Mouse (Mus musculus) heart, embryonic 10.5 days (tissue): ENCODE data around the gene Pknox2. TPM values are rescaled to one million over a fixed set of nuclear protein-coding genes. Genes with fewer than 3 reads are reported as not detected.

ENCODE experiments used
- DNase-seq: peaks from one replicate; pipeline ENCODE4 v3.0.0-alpha.2; 2017; ENCODE audit warnings: low spot score
- H3K27ac ChIP-seq: fragments of 300-500 bp; sonication (generic); 2 replicates; pipeline ENCODE4 v1.5.1; 2016; ENCODE audit warnings: mild to moderate bottlenecking
- H3K27me3 ChIP-seq: fragments of 300-500 bp; sonication (generic); 2 replicates; pipeline ENCODE4 v1.6.1; 2016; ENCODE audit warnings: mild to moderate bottlenecking; ENCODE audit not compliant: poor library complexity, insufficient read depth, severe bottlenecking
- H3K36me3 ChIP-seq: fragments of 300-500 bp; sonication (generic); 2 replicates; pipeline ENCODE4 v1.6.1; 2016; ENCODE audit warnings: mild to moderate bottlenecking, moderate library complexity
- H3K4me1 ChIP-seq: fragments of 300-500 bp; sonication (generic); 2 replicates; pipeline ENCODE4 v1.6.1; 2016; ENCODE audit warnings: mild to moderate bottlenecking
- H3K4me3 ChIP-seq: fragments of 300-500 bp; sonication (generic); 2 replicates; pipeline ENCODE4 v1.5.1; 2016; ENCODE audit warnings: mild to moderate bottlenecking, moderate library complexity
- H3K9me3 ChIP-seq: fragments of 300-500 bp; sonication (generic); 2 replicates; pipeline ENCODE4 v1.6.1; 2016; ENCODE audit warnings: mild to moderate bottlenecking, moderate library complexity
- WGBS: fragments of 180-500 bp; shearing (Covaris S2); methylation state at CpG from one replicate; pipeline ENCODE4 v1.1.7; 2016; 5-methylcytosine and 5-hydroxymethylcytosine counted together
- polyA plus RNA-seq: library from polyadenylated mRNA; unstranded; fragments of >200 nt; fragmentation: Nextera tagmentation; extraction: Ambion mirVana; gene quantifications from 2 replicates; pipeline ENCODE4 v1.2.1, GENCODE M21; 2016

Pknox2 gene
- polyA plus RNA-seq, 1 experiment from 2014 or later, result 9.1 TPM

DNA sequence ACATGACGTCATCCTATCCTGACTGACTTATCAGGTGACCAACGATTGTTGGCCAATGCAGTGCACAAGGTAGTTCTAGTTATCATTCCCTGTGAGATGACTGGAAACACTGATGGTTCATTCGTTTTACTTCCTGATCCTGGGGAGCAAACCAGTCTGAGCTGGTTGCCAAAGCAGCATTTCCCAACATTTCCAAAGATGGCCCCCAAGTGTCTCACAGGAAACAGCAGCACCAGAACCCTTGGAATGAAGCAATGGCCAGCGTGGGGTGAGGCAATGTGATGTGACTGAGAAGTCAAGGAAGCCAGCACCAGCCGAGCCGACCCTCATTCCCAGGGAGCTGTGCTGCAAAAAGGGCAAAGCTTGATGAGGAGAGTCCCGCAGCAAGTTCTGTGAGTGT lies 13.7 kb downstream of the Pknox2 start:
- H3K9me3 ChIP-seq, result no peaks in the 10 kb centered on the region
- peaks cover 8% of the 10 kb centered on the region; the same call in 1 of the 2 replicates for H3K4me1 ChIP-seq
- H3K36me3 ChIP-seq, result no peaks in the 10 kb centered on the region
- H3K4me3 ChIP-seq, result no peak overlapping the region
- no peak overlapping the region for H3K27ac ChIP-seq
- no peaks in the 10 kb centered on the region; the same call in 1 of the 2 replicates for H3K27me3 ChIP-seq
- DNase-seq, result no peak
- WGBS, result 70% methylated on average over 7 of the region's 7 CpGs

DNA sequence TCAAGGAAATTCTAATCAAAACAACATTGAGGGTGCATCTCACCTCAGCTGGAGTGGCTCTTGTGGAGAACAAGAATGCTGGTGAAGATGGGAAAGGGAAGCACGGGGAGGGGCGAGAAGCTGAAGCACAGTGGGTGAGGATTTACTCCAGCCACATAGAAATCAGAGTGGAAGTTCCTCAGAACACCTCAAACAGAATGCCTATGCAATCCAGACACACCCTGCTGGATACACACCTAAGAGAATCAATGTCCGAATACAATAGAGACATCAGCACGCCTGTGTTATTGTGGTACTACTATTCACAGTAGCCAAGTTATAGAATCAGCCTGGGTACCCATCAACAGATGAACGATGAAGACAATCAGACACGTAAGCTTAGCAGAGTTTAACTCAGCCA lies 18.2 kb downstream of the Pknox2 start:
- 84% methylated on average over 6 of the region's 6 CpGs for WGBS
- Histone ChIP-seq H3K9me3 (no peaks in the 10 kb centered on the region), H3K36me3 (no peaks in the 10 kb centered on the region), H3K4me1 (no peaks in the 10 kb centered on the region; the same call in 1 of the 2 replicates), H3K27me3 (no peaks in the 10 kb centered on the region), H3K4me3 (no peak overlapping the region), H3K27ac (no peak overlapping the region)
- DNase-seq, result no peak

DNA sequence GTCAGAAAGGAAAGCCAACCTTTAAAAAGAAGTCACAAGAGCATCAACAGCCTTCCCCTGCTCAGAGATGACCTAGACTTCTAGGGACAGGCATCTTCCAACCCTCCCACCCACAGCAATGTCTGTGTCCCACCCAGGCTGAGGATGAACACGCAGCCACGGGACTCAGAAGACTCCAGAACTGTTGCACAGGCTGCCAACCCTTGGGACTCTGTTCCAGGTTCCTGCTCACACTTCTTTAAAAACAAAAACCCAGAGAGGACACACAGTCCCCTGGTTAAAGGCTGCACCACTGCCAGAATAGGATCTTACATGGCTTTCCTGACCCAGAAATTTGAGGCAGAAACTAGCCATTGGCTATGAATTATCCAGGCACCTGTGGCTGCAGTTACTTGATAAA lies 21.0 kb downstream of the Pknox2 start:
- Histone ChIP-seq H3K27me3 (no peaks in the 10 kb centered on the region), H3K4me3 (no peak overlapping the region), H3K36me3 (no peaks in the 10 kb centered on the region), H3K27ac (no peak overlapping the region), H3K9me3 (no peaks in the 10 kb centered on the region), H3K4me1 (peaks cover 3% of the 10 kb centered on the region; the same call in 1 of the 2 replicates)
- WGBS, result 94% methylated on average over 2 of the region's 2 CpGs
- DNase-seq, result no peak

DNA sequence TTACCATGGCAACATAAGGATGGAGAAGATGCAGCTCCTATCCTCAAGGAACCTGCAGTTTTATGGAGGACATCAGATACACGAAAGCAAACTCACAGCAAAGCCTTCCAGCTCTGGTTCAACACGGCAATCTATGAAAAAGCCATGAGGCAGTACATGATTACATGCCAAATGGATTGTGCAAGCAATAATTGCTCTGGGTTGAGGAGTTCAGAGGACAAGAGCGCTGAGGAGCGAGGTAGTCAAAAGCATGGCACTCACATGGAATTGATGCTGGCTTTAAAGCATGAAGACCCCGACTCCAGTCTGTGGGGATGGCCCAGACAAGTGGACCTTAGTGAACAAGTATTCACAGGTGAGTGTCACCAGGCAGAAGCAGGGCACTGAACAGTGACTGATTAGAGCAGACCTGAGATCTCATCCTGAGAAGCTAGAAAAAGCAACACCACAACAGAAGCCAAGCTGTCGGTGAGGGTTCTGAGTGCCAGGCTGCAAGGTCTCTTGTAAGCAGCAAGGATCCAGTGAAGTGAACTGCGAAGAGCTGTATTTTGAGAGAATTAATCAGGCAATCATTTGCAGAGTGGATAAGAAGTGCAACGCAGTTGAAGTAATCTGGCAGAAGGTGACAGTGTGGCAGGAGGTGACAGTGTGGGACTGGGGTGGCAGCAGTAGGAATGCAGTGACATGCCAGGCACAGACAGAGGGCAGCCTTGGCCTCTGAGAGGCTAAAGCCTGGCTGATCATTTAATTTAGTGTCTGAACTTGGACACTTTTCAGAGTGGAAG lies 22.3 kb downstream of the Pknox2 start:
- H3K4me1 ChIP-seq, result peaks cover 3% of the 10 kb centered on the region; the same call in 1 of the 2 replicates
- no peaks in the 10 kb centered on the region for H3K9me3 ChIP-seq
- no peaks in the 10 kb centered on the region for H3K27me3 ChIP-seq
- no peak overlapping the region for H3K27ac ChIP-seq
- no peak for DNase-seq
- no peak overlapping the region for H3K4me3 ChIP-seq
- WGBS, result 81% methylated on average over 8 of the region's 8 CpGs
- H3K36me3 ChIP-seq, result no peaks in the 10 kb centered on the region

DNA sequence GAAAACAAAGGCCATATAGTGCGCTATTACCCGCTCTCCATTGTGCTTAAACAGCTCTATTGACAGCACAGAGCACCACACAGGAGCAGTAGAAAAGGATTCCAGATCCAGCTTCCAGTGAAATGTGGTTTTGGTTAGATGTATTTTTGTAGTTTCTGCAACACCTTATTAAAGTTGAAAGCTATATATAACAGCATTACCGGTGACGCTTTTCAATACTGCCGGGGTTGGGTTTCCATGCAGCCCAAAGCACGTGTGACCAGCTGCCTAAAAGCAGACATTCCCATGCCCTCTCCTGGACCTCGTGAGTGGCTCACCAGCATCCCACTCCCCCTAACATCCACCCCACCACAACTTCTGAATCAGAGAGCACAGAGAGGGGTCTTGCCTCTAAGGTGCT lies 23.8 kb downstream of the Pknox2 start:
- no peaks in the 10 kb centered on the region for H3K36me3 ChIP-seq
- H3K9me3 ChIP-seq, result no peaks in the 10 kb centered on the region
- WGBS, result 80% methylated on average over 7 of the region's 7 CpGs
- peaks cover 3% of the 10 kb centered on the region; the same call in 1 of the 2 replicates for H3K4me1 ChIP-seq
- no peak overlapping the region for H3K4me3 ChIP-seq
- no peak for DNase-seq
- no peaks in the 10 kb centered on the region for H3K27me3 ChIP-seq
- H3K27ac ChIP-seq, result no peak overlapping the region

DNA sequence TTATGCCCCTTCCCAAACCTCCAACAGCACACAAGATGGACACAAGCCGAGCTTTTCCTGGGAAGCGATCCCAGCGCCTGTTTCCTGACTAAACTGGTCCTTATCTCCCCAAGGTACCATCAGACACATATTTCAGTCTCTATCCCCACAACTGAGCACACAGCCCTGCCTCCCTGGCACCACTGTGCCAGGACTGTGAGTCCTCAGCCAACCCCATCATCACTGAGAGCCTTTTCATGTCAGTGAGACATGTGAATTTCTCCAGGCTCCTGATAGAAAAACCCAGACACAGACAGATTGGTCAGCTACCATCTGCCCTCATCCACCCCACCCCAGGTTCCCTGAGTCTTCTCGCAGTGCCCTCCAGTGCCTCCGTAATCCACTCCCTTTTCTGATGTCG lies 24.2 kb downstream of the Pknox2 start:
- no peak for DNase-seq
- Histone ChIP-seq H3K27me3 (no peaks in the 10 kb centered on the region), H3K36me3 (no peaks in the 10 kb centered on the region), H3K27ac (no peak overlapping the region), H3K9me3 (no peaks in the 10 kb centered on the region), H3K4me1 (peaks cover 3% of the 10 kb centered on the region; the same call in 1 of the 2 replicates), H3K4me3 (no peak overlapping the region)
- 71% methylated on average over 6 of the region's 6 CpGs for WGBS

DNA sequence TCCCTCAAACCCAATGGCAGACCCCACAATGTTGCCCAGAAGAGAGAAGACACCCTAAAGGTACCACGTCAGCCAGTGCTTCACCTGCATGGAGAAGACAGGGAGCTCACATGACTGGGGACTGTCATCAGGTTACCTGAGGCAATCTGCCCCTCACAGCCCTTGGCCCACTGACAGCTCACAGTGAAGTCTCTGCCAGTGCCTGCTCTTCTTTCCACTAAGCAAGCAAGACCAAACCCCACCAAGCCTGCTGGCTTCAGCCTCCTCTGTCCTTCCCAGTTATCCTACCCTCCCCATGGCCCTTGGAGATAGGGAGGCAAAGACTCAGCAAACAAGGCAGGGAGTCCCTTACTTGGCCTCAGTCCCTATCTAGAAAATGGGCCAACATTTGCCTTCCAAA lies 24.8 kb downstream of the Pknox2 start:
- 52% methylated on average over 1 of the region's 1 CpGs for WGBS
- Histone ChIP-seq H3K9me3 (no peaks in the 10 kb centered on the region), H3K4me1 (peaks cover 6% of the 10 kb centered on the region; the same call in 1 of the 2 replicates), H3K36me3 (no peaks in the 10 kb centered on the region), H3K27ac (no peak overlapping the region), H3K27me3 (no peaks in the 10 kb centered on the region), H3K4me3 (no peak overlapping the region)
- DNase-seq, result no peak

DNA sequence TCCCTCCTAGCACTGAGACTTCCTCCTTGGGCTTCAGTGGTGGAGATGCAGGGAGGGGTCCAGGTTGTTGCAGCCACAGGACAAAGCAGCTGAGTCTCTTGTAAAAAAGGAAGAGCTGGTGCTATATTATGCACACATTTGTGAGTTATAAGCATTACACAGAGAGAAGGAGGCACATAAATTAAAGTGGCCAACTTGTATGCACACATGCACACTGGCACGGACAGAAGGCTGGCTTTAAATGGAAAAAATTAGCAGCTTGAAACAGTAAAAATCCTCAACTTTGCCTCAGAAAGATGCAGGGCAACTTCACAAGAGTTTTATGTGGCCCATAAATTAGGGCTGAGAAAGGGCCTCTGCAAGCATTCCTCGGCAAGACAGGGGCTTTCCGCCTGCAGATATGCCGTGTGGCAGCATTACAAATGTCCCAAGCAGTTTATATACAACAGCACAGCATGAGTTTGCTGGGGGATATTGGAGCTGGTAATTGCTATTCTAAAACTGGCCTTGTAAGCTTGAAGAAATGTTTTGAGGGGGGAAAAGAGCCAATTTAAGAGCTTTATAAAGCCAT lies 25.4 kb downstream of the Pknox2 start:
- H3K27ac ChIP-seq, result no peak overlapping the region
- H3K36me3 ChIP-seq, result no peaks in the 10 kb centered on the region
- no peaks in the 10 kb centered on the region for H3K9me3 ChIP-seq
- no peak overlapping the region for H3K4me3 ChIP-seq
- 69% methylated on average over 4 of the region's 4 CpGs for WGBS
- DNase-seq, result no peak
- H3K27me3 ChIP-seq, result no peaks in the 10 kb centered on the region
- peaks cover 6% of the 10 kb centered on the region; the same call in 1 of the 2 replicates for H3K4me1 ChIP-seq

DNA sequence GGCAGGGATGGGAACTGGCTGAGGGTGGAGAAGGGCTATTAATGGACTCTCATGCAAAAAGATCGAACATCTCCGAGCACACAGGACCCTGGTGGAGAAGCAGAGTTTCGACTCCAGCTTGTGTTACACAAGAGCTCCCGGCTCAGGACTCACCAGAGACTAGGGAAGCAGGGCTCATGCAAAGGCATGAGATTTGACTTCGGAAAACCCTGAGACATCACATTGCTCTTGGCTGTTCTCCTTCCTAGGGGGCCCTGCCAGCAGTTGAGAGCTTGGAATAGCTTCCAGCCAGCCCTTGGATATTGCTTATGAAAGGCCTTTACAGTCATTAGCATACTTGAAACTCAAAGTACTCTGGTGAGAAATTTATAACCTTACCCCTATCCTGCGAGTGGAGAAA lies 26.4 kb downstream of the Pknox2 start:
- Histone ChIP-seq H3K36me3 (no peaks in the 10 kb centered on the region), H3K4me3 (no peak overlapping the region), H3K27ac (no peak overlapping the region), H3K9me3 (no peaks in the 10 kb centered on the region), H3K27me3 (no peaks in the 10 kb centered on the region), H3K4me1 (peaks cover 6% of the 10 kb centered on the region; the same call in 1 of the 2 replicates)
- WGBS, result 77% methylated on average over 6 of the region's 6 CpGs
- no peak for DNase-seq

DNA sequence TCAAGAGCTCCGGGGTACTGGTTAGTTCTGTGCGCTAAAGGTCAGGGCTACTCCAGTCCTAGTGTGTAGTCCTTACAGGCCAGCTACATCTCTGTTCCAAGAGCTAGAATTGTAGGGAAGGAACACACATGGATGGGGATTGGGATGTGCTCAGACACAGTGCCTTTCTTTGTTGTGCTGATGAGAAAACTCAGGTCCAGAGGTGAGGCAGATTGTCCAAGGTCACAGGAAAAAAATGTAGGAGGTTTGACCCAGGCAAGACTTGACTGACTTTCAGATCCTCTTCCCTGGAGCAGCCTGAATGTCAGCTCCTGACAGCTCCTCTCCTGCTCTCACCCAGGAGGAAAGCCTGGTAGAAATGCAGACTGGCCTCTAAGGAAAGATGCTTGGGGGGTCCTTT lies 29.7 kb downstream of the Pknox2 start:
- H3K27me3 ChIP-seq, result no peaks in the 10 kb centered on the region
- H3K27ac ChIP-seq, result no peak overlapping the region
- no peaks in the 10 kb centered on the region for H3K36me3 ChIP-seq
- DNase-seq, result no peak
- WGBS, result 87% methylated on average over 2 of the region's 2 CpGs
- no peak overlapping the region for H3K4me3 ChIP-seq
- no peaks in the 10 kb centered on the region for H3K9me3 ChIP-seq
- peaks cover 16% of the 10 kb centered on the region for H3K4me1 ChIP-seq

DNA sequence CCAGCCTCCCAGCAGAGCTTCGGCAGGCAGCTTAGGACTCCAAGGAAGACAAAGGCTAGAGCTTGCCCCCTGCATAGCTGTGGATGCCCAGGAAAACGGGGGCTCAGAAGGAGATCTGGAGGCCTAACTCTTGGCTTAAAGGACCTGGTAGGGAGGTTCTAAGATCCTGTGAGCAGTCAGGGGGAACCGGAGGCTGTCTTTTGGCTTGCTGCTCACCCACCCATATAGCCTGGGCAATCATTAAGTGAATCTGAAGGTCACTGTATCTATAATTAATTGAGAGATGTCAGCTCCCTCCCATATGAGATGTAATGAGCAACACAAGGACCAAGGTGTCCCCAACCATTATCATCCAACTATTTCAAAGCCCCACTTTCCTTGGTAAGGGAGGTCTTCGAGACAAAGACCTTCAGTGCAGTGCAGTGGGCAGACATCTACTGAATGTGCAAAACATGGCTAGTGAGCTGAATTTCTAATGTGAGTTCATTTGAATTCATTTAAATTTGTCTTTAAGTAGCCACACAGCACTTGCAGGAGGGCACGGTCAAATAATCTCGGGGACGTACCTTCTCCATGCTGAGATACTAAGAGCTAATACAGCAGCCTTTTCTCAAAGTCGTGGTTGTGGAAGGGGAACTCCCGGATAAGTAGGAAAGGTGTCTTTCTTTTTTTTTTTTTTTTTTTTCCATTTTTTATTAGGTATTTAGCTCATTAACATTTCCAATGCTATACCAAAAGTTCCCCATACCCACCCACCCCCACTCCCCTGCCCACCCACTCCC lies 30.4 kb downstream of the Pknox2 start:
- 84% methylated on average over 9 of the region's 9 CpGs for WGBS
- Histone ChIP-seq H3K4me1 (peaks cover 14% of the 10 kb centered on the region), H3K36me3 (no peaks in the 10 kb centered on the region), H3K27me3 (no peaks in the 10 kb centered on the region), H3K4me3 (no peak overlapping the region), H3K9me3 (no peaks in the 10 kb centered on the region), H3K27ac (no peak overlapping the region)
- DNase-seq, result no peak

DNA sequence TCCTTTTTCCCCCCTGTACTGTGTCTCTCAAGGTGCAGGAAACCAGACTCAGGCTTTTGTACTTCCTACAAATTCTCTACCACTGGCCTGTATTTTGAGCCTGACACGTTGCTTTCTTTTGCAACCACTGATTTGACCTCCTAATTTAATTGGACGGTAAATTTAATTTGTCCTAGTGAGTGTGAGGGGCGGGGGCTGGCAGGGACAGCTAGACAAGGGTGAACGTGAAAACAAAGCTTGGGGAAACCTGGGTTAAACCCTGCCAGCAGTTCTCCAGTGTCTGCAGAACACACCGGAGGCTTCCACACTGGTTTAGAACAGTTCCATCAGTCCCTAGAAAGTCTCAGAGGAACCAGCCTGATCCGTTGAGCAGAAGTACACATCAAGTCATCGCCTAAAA lies 31.4 kb downstream of the Pknox2 start:
- DNase-seq, result no peak
- H3K4me3 ChIP-seq, result no peak overlapping the region
- 80% methylated on average over 7 of the region's 7 CpGs for WGBS
- peaks cover 14% of the 10 kb centered on the region for H3K4me1 ChIP-seq
- no peaks in the 10 kb centered on the region for H3K36me3 ChIP-seq
- H3K27me3 ChIP-seq, result no peaks in the 10 kb centered on the region
- H3K9me3 ChIP-seq, result no peaks in the 10 kb centered on the region
- H3K27ac ChIP-seq, result no peak overlapping the region
